Comparison of ENCODE assay signal across 7 mouse cellular contexts in genomic region chr5:64610562-64611405, GRCm38 (mm10).
DNase-seq lines count a peak whose midpoint lies in the region.

No protein-coding gene starts in this region.

- DNase-seq in adipocyte (ENCODE audit: low spot score) = peak; percentile 79
- DNase-seq in embryo, embryonic 10 days (ENCODE audit: low spot score) = peak; percentile 99
- DNase-seq in heart, adult 8-10 months (ENCODE audit: low spot score) = peak; percentile 74
- DNase-seq in kidney, adult 11 months = peak; percentile 92
- peak; percentile 82 to 89 for DNase-seq in lung, adult 18-20 months
- DNase-seq in ovary, postnatal 36 days (ENCODE audit: low spot score) = peak; percentile 41
- no peak for DNase-seq in cerebellum, adult 11-12 months
